Mouse (Mus musculus) forebrain, embryonic 15.5 days (tissue): ENCODE results near the gene Gm10220. TPM values are rescaled to one million over a fixed set of nuclear protein-coding genes. Genes with fewer than 3 reads are reported as not detected.
"Not testable (repeated sequence)": the region's sequence is repeated elsewhere in the genome, so short reads cannot be mapped to it uniquely, and the experiment has no call there.

Experiments used
- ATAC-seq: fragments of 200-750 bp; cut with Nextera tagmentation; replicated peaks from 2 replicates; pipeline ENCODE4 v1.8.0; 2017; ENCODE audit warnings: mild to moderate bottlenecking, moderate TSS enrichment, moderate library complexity
- H3K27ac ChIP-seq: fragments of 300-500 bp; sonication (generic); replicated peaks from 2 replicates; pipeline ENCODE4 v1.5.1; 2015; ENCODE audit warnings: mild to moderate bottlenecking, inconsistent platforms
- H3K27me3 ChIP-seq: fragments of 300-500 bp; sonication (generic); 2 replicates; pipeline ENCODE4 v1.6.1; 2015; ENCODE audit warnings: inconsistent platforms
- H3K36me3 ChIP-seq: fragments of 300-500 bp; sonication (generic); 2 replicates; pipeline ENCODE4 v1.6.1; 2015; ENCODE audit warnings: mild to moderate bottlenecking, inconsistent platforms
- H3K4me1 ChIP-seq: fragments of 300-500 bp; sonication (generic); 2 replicates; pipeline ENCODE4 v1.6.1; 2015; ENCODE audit warnings: inconsistent platforms
- H3K4me2 ChIP-seq: fragments of 300-500 bp; sonication (generic); replicated peaks from 2 replicates; pipeline ENCODE4 v1.6.1; 2015; ENCODE audit warnings: mild to moderate bottlenecking, inconsistent platforms
- H3K4me3 ChIP-seq: fragments of 300-500 bp; sonication (generic); 2 replicates; pipeline ENCODE4 v1.5.1; 2015; ENCODE audit warnings: mild to moderate bottlenecking, inconsistent platforms
- H3K9ac ChIP-seq: fragments of 300-500 bp; sonication (generic); replicated peaks from 2 replicates; pipeline ENCODE4 v1.6.1; 2015; ENCODE audit warnings: mild to moderate bottlenecking, inconsistent platforms
- H3K9me3 ChIP-seq: fragments of 300-500 bp; sonication (generic); 2 replicates; pipeline ENCODE4 v1.6.1; 2016; ENCODE audit warnings: inconsistent platforms
- WGBS: fragments of 180-500 bp; shearing (Covaris S2); methylation state at CpG from one replicate; pipeline ENCODE4 v1.1.7; 2015; ENCODE audit warnings: mixed read lengths; 5-methylcytosine and 5-hydroxymethylcytosine counted together
- polyA plus RNA-seq: library from polyadenylated mRNA; unstranded; fragments of >200 nt; fragmentation: Nextera tagmentation; extraction: Ambion mirVana; gene quantifications from 2 replicates; pipeline ENCODE4 v1.2.1, GENCODE M21; 2015

Gene Gm10220
- 0.06 TPM in 1 of 2 replicates, not detected in the other for polyA plus RNA-seq

DNA sequence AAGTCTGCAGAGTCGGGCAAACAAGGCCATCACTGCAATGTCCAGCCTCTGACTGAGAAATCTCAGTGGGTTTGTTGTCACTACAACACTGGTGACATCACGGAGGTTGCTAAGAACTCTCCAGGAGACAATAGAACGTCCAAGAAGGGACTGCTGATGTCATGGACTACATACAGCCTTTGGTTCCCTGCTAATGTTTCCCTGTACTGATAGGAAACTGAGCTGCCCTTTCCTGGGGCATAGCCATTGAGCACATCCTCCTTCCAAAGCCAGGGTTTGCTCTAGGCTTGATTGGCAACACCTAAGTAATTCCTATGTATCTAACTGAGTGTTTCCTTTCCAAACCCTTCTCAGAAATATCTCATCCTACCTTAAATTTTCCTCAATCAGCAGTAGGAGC, at the start of gene Gm10220:
Gene Gm10220, minus strand, starts transcription at position 101 of the 400 bp plus-strand sequence.
- WGBS, result no CpG with 5 or more reads among the region's 3 CpGs
- H3K4me1 ChIP-seq, H3K4me3 ChIP-seq, H3K9me3 ChIP-seq, H3K27me3 ChIP-seq, ATAC-seq, H3K4me2 ChIP-seq, H3K36me3 ChIP-seq, H3K9ac ChIP-seq, H3K27ac ChIP-seq: not testable (repeated sequence)

DNA sequence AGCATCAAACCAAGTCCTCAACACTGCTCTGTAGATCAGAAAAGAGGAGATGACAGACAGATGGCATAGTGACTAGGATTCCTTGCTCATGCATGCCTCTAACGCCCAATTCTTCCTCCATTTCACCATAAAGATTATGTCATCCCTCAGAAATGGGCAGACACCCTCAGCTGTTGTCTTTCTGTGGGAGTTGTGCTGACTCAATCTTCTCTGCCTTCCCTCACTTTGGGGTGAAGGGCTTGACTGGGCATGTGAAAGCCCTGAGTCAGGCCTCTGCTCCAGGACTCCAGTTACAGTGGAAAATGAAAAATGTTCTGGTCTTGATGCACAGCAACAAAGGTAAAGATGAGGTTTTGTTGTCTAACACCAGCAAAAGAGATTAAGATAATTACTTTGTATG, 48.6 kb upstream of the Gm10220 start:
- H3K27ac ChIP-seq, result no peak overlapping the region
- no peaks in the 10 kb centered on the region for H3K27me3 ChIP-seq
- no peak for ATAC-seq
- H3K4me2 ChIP-seq, result no peak overlapping the region
- WGBS, result 84% methylated on average over 1 of the region's 1 CpGs
- H3K4me1 ChIP-seq, result no peaks in the 10 kb centered on the region
- no peaks in the 10 kb centered on the region for H3K9me3 ChIP-seq
- H3K36me3 ChIP-seq, result no peaks in the 10 kb centered on the region
- no peak overlapping the region for H3K4me3 ChIP-seq
- H3K9ac ChIP-seq, result no peak overlapping the region

DNA sequence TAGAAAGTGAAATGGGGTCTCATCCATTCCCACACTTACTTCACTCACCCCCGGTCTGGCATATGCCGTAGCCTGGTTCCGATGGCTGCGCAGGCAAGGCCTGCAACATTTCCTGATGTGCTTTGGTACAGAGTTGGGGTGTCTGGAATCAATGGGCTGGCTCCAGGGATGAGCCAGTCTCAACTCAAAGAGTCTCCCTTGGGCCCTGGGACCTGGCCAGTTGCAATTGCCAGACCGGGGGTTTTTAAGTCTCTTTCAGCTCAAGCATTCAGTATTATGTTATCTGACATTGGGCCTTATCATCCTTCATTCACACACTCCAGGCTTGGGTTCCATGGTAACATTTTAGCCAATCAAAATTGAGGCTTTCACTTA, 44.6 kb upstream of the Gm10220 start:
- Histone ChIP-seq H3K4me2 (no peak overlapping the region), H3K4me3 (no peak overlapping the region), H3K27me3 (no peaks in the 10 kb centered on the region), H3K9me3 (no peaks in the 10 kb centered on the region), H3K36me3 (no peaks in the 10 kb centered on the region), H3K4me1 (no peaks in the 10 kb centered on the region), H3K27ac (no peak overlapping the region), H3K9ac (no peak overlapping the region)
- 88% methylated on average over 5 of the region's 5 CpGs for WGBS
- no peak for ATAC-seq

DNA sequence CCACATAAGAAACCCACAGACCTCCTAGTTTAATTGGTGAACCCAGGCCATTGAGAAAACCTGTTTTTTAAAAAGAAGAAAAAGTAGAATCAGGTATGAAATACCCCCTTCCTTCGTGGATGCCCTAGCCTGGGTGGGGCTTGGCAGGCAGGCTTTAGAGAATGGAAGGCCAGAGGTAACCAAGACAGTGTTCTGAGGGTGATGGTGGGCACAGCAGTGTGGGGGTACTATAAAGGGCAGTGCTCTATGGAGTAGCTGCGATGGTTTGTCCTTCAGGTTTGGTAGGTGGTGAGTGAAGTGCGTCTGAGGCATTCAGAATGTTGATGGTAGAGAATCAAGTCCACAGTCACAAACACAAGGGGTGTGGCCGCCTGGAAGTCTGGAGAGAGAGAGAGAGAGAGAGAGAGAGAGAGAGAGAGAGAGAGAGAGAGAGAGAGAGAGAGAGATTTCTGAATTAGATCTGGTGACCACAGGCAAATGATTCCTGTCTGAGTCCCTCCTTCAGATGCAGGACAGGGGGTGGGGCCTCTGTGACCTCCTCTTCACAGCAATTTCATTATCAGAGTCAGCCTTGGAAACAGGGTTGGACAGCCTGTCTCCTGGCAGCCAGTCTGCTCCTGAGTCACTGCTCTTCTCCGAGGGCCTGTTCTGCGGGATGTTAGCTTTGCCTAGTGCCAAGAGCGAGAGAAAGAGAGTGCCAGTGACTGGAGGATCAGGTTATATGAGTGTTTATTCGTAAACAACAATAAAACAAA, 44.0 kb upstream of the Gm10220 start:
- 77% methylated on average over 8 of the region's 8 CpGs for WGBS
- H3K4me3 ChIP-seq, result no peak overlapping the region
- H3K27me3 ChIP-seq, result no peaks in the 10 kb centered on the region
- no peaks in the 10 kb centered on the region for H3K4me1 ChIP-seq
- no peak overlapping the region for H3K9ac ChIP-seq
- no peaks in the 10 kb centered on the region for H3K9me3 ChIP-seq
- ATAC-seq, result no peak
- H3K4me2 ChIP-seq, result no peak overlapping the region
- no peak overlapping the region for H3K27ac ChIP-seq
- H3K36me3 ChIP-seq, result no peaks in the 10 kb centered on the region

DNA sequence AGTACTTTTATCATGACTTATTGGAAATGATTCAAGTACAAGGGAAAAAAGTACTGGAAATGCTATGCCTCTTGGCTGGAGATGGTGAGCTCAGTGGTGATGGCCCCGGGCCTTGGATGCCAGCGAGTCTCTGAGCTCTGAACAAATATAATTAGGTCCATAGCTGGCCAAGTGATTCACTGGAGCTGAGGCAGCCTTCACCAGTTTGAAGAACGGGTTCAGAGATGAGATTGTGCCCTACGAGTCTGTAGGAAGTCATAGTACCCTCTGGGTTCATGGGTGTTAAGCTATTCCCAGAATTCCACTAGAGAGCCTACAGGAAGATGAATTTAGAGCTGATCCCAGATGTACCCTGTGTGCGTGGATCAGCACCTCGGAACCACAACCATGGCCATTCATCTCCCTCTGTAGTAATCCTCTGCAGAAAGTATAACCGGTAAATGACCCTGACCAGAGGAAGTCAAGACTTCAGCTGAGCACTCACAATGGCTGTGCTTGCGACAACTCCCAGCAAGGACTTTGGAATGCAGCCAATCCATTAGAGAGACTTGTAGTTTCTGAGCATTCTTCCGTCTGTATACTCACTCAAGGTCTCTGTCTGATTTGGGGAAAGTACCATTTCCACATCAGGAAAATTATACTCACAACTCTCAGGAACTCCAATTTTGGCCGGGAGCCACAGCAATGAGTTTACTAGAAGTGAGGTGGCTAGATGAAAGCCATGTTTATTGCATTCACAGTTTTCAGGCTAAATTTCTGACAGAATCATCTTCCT, 36.4 kb upstream of the Gm10220 start:
- WGBS, result 78% methylated on average over 10 of the region's 10 CpGs
- Histone ChIP-seq H3K4me1 (no peaks in the 10 kb centered on the region), H3K9me3 (no peaks in the 10 kb centered on the region), H3K36me3 (no peaks in the 10 kb centered on the region), H3K4me2 (no peak overlapping the region), H3K27ac (no peak overlapping the region), H3K4me3 (no peak overlapping the region), H3K9ac (no peak overlapping the region), H3K27me3 (no peaks in the 10 kb centered on the region)
- no peak for ATAC-seq

DNA sequence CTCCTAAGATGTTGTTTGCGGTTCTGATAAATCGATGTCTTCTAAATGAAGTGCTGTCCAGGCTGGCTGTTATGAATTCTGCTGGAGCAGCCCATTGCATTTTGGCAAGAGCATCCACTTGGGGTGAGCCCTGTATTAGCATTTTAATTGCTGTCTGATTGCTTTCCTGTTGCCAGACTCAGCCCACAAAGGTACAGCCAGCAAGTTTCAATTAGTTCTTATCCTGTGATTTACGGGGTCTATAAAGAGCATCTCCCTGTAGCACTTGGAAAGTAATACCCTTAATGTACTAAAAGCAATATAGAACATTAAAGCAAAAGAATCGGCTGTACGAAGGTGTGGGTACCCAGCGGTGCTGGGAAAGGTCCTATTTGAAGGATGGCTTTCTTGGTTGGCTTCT, 21.7 kb upstream of the Gm10220 start:
- H3K4me3 ChIP-seq, result no peak overlapping the region
- H3K9ac ChIP-seq, result no peak overlapping the region
- no peaks in the 10 kb centered on the region for H3K36me3 ChIP-seq
- H3K27me3 ChIP-seq, result no peaks in the 10 kb centered on the region
- H3K27ac ChIP-seq, result no peak overlapping the region
- no peak for ATAC-seq
- no peaks in the 10 kb centered on the region for H3K4me1 ChIP-seq
- H3K4me2 ChIP-seq, result no peak overlapping the region
- no peaks in the 10 kb centered on the region for H3K9me3 ChIP-seq
- 80% methylated on average over 6 of the region's 6 CpGs for WGBS

DNA sequence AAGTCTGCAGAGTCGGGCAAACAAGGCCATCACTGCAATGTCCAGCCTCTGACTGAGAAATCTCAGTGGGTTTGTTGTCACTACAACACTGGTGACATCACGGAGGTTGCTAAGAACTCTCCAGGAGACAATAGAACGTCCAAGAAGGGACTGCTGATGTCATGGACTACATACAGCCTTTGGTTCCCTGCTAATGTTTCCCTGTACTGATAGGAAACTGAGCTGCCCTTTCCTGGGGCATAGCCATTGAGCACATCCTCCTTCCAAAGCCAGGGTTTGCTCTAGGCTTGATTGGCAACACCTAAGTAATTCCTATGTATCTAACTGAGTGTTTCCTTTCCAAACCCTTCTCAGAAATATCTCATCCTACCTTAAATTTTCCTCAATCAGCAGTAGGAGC, 16.0 kb downstream of the Gm10220 start, which contains the start of gene 5031410I06Rik:
Gene 5031410I06Rik, minus strand, starts transcription at position 101 of the 400 bp plus-strand sequence.
- WGBS, result no CpG with 5 or more reads among the region's 3 CpGs
- H3K27me3 ChIP-seq, H3K4me3 ChIP-seq, H3K27ac ChIP-seq, H3K9me3 ChIP-seq, H3K9ac ChIP-seq, H3K36me3 ChIP-seq, H3K4me1 ChIP-seq, ATAC-seq, H3K4me2 ChIP-seq: not testable (repeated sequence)

DNA sequence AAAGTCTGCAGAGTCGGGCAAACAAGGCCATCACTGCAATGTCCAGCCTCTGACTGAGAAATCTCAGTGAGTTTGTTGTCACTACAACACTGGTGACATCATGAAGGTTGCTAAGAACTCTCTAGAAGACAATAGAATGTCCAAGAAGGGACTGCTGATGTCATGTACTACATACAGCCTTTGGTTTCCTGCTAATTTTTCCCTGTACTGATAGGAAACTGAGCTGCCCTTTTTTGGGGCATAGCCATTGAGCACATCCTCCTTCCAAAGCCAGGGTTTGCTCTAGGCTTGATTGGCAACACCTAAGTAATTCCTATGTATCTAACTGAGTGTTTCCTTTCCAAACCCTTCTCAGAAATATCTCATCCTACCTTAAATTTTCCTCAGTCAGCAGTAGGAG, 32.0 kb downstream of the Gm10220 start, which contains the start of gene Gm10471:
Gene Gm10471, minus strand, starts transcription at position 101 of the 400 bp plus-strand sequence.
- 70% methylated on average over 1 of the region's 1 CpGs for WGBS

DNA sequence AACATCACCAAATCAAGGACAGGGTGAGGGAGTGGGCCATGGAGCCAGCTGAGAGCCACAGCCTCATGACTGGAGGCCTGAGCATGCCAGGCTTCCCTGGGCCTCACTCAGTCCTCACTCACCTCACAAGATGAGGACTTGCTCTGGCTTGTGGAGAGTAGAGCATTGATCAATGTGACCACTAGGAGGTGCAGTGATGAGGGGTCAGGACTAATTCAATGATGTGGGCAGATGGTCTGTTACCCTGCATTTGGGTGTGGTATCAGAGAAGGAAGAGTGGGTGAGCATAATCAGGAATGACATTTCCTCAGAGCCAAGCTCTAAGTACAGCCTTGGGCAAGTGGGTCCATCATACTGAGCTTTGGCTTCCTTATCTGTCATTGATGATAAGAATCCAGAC, 42.2 kb downstream of the Gm10220 start:
- not testable (repeated sequence) for ATAC-seq

More for the DNA sequence above, 32.0 kb downstream of the Gm10220 start, which contains the start of gene Gm10471:
- not testable (repeated sequence) for H3K27ac ChIP-seq, H3K9ac ChIP-seq, H3K27me3 ChIP-seq, ATAC-seq, H3K36me3 ChIP-seq, H3K4me1 ChIP-seq, H3K9me3 ChIP-seq, H3K4me2 ChIP-seq, H3K4me3 ChIP-seq

DNA sequence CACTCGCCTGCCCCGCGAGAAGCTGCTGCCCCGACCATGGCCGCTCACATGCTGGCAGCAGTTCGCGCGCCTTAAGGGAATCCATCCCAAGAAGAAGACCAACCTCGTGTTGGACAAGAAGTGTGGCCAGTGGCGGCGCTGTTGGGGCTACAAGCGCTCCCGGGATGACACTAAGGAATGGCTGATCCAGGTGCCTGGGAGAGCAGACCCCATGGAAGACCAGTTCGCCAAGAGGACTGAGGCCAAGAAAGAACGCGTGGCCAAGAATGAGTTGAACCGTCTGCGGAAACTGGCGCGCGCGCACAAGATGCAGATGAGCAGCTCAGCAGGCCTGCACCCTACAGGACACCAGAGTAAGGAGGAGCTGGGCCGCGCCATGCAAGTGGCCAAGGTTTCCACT, 50.5 kb downstream of the Gm10220 start:
- no peaks in the 10 kb centered on the region for H3K36me3 ChIP-seq
- H3K9ac ChIP-seq, result no peak overlapping the region
- H3K4me1 ChIP-seq, result no peaks in the 10 kb centered on the region
- no peak overlapping the region for H3K4me3 ChIP-seq
- H3K27me3 ChIP-seq, result no peaks in the 10 kb centered on the region
- ATAC-seq, result no peak
- no peak overlapping the region for H3K4me2 ChIP-seq
- no peak overlapping the region for H3K27ac ChIP-seq
- no peaks in the 10 kb centered on the region for H3K9me3 ChIP-seq
- WGBS, result 91% methylated on average over 24 of the region's 24 CpGs

More for the DNA sequence above, 42.2 kb downstream of the Gm10220 start:
- H3K4me2 ChIP-seq, H3K36me3 ChIP-seq, H3K27me3 ChIP-seq, H3K27ac ChIP-seq, H3K4me3 ChIP-seq, H3K9ac ChIP-seq, H3K9me3 ChIP-seq, H3K4me1 ChIP-seq: not testable (repeated sequence)
